Mouse (Mus musculus): Measurements from ENCODE around the gene Spop. TPM values are rescaled to one million over a fixed set of nuclear protein-coding genes. Genes with fewer than 3 reads are reported as not detected.
"Not testable (repeated sequence)": the region's sequence is repeated elsewhere in the genome, so short reads cannot be mapped to it uniquely, and the experiment has no call there.

Spop gene
- polyA plus RNA-seq, 1 experiment from 2014 or later = 54.1 TPM

DNA sequence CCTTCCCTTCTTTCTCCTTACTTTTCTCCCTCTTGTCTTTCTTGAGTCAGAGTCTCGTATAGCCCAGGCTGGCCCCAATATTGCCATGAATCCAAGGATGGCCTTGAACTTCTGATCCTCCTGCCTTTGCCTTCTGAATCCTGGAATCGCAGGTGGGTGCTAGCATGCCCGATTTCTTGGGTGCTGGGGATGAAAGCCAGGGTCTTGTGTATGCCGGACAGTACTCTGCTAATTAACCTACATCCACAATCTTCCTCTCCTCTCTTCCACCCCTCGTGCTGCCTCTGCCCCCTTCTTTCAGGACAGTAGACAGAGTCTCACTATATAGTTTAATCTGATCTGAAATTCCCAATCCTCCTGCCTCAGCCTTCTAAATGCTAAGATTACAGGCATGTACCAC lies 12.3 kb upstream of the Spop start:
- ATAC-seq = no peak
- WGBS = 88% methylated on average over 5 of the region's 5 CpGs
- no peak for TF ChIP-seq CTCF (IDR thresholded peaks at IDR 0.05; ENCODE audit: low read depth)

DNA sequence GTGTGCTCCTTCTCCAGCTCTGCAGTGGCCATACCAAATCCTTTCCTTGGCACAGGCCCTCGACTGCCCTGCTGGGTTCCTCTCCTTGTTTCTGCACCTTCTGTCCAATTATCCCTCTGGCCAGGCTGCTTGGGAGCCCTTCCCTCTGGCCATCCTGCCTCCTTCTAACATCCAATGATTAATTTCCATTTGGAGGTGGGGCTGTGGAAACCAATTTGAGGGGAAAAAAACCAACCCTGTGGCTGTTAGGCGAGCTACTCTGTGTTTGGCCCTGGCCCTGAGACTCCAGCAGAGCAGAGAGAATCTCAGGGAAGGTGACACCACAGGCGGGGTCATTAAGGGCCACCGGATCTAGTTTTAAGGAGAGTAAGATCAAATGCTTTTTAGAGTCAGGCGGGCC lies 11.7 kb upstream of the Spop start:
- Histone ChIP-seq H3K27ac (ENCODE audit: low read depth, low read length) (no peak overlapping the region; the same call in 1 of the 2 replicates), H3K27me3 (replicated peaks; ENCODE audit: control insufficient read depth, insufficient read depth, low read length) (no peaks in the 10 kb centered on the region)
- 34% methylated on average over 5 of the region's 5 CpGs for WGBS

More for the DNA sequence above, 12.3 kb upstream of the Spop start:
- H3K27ac ChIP-seq (ENCODE audit: low read depth, low read length) = no peak overlapping the region
- no peaks in the 10 kb centered on the region; the same call in 1 of the 2 replicates for H3K4me1 ChIP-seq (replicated peaks; ENCODE audit: control insufficient read depth, insufficient read depth, low read length)
- H3K36me3 ChIP-seq (ENCODE audit: control insufficient read depth, insufficient read depth) = no peaks in the 10 kb centered on the region
- H3K9me3 ChIP-seq (ENCODE audit: control insufficient read depth) = no peaks in the 10 kb centered on the region
- no peak overlapping the region for H3K4me3 ChIP-seq (ENCODE audit: low read depth, low read length)
- H3K4me2 ChIP-seq (replicated peaks; ENCODE audit: low read depth) = no peak overlapping the region
- no peak overlapping the region for H3K9ac ChIP-seq (ENCODE audit: low read depth, low read length)
- H3K27me3 ChIP-seq (replicated peaks; ENCODE audit: control insufficient read depth, insufficient read depth, low read length) = no peaks in the 10 kb centered on the region

DNA sequence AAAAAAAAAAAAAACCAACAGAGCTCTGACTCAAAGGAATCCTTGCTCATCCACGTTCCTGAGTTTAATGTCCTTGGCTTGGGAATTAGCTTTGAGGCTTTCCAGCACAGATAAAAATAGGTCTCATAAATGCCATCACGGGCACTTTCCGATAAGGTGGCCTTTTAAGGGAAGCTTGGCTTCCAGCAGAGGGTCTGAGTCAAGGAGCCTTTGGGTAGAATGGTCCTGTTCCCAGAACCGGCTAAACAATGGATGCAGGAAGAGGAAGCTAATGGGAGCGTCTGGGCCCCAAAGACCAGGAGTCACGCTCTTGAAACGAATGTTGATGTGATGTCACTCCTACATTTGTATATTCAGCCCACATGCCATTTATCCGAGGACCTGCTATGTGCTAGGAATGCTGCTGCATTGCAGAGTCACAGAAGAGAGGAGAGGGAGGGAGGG lies 11.2 kb upstream of the Spop start:
- no peak overlapping the region for H3K4me3 ChIP-seq (ENCODE audit: low read depth, low read length)
- no peak for TF ChIP-seq CTCF (IDR thresholded peaks at IDR 0.05; ENCODE audit: low read depth)
- H3K36me3 ChIP-seq (ENCODE audit: control insufficient read depth, insufficient read depth) = no peaks in the 10 kb centered on the region
- no peaks in the 10 kb centered on the region; the same call in 1 of the 2 replicates for H3K4me1 ChIP-seq (replicated peaks; ENCODE audit: control insufficient read depth, insufficient read depth, low read length)
- no peaks in the 10 kb centered on the region for H3K27me3 ChIP-seq (replicated peaks; ENCODE audit: control insufficient read depth, insufficient read depth, low read length)
- H3K27ac ChIP-seq (ENCODE audit: low read depth, low read length) = no peak overlapping the region
- H3K4me2 ChIP-seq (replicated peaks; ENCODE audit: low read depth) = no peak overlapping the region
- no peaks in the 10 kb centered on the region for H3K9me3 ChIP-seq (ENCODE audit: control insufficient read depth)
- 37% methylated on average over 8 of the region's 8 CpGs for WGBS
- H3K9ac ChIP-seq (ENCODE audit: low read depth, low read length) = no peak overlapping the region
- ATAC-seq = no peak

More for the DNA sequence above, 11.7 kb upstream of the Spop start:
- Histone ChIP-seq H3K4me1 (replicated peaks; ENCODE audit: control insufficient read depth, insufficient read depth, low read length) (no peaks in the 10 kb centered on the region; the same call in 1 of the 2 replicates), H3K9ac (ENCODE audit: low read depth, low read length) (no peak overlapping the region), H3K36me3 (ENCODE audit: control insufficient read depth, insufficient read depth) (no peaks in the 10 kb centered on the region), H3K9me3 (ENCODE audit: control insufficient read depth) (no peaks in the 10 kb centered on the region), H3K4me2 (replicated peaks; ENCODE audit: low read depth) (no peak overlapping the region), H3K4me3 (ENCODE audit: low read depth, low read length) (no peak overlapping the region)
- no peak for TF ChIP-seq CTCF (IDR thresholded peaks at IDR 0.05; ENCODE audit: low read depth)
- no peak for ATAC-seq

DNA sequence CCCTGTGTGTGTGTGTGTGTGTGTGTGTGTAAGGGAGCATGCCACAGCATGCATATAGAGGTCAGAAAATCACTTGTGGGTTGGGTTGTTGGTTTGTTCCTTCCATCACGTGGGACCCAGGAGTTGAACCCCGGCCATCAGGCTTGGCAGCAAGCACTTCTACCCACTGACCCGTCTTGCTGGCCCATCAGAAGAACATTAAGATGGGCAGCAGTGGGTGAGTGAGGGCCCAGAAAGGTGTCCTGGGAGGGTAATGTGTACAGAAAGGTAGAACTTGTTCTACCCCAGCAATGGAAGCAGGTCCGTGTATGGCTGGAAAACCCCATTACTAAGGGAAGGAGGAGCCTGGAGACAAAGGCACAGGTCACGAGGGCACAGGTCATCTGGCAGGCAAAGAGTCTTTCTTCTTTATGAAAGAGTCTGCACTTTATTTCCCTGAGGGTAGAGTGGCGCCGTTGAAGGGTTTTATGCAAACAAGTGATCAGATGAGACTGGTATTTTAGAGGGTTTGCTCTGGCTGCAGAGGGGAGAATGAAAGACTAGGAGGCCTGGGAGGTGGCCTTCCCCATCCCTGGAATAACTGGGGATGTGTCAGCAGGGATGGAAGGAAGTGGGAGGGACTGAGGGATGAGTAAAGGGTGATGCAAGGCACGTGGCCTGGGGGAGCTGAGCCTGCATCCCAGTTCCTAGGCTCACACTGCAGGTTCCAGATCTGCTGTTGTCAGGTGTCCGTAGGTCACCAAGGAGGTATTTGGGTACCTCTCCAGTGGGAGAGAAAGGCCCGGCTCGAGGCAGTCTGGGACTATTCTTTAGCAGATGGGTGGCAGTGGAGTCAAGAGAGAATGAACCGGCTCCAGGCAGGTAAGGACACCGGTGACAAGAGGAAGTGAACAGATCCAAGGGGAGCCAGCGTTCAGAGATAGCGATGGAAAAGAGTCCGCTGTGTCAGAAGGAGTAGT lies 10.2 kb upstream of the Spop start:
- Histone ChIP-seq H3K36me3 (ENCODE audit: control insufficient read depth, insufficient read depth) (no peaks in the 10 kb centered on the region), H3K9ac (ENCODE audit: low read depth, low read length) (no peak overlapping the region), H3K27ac (ENCODE audit: low read depth, low read length) (no peak overlapping the region), H3K4me3 (ENCODE audit: low read depth, low read length) (no peak overlapping the region), H3K27me3 (replicated peaks; ENCODE audit: control insufficient read depth, insufficient read depth, low read length) (no peaks in the 10 kb centered on the region), H3K4me2 (replicated peaks; ENCODE audit: low read depth) (no peak overlapping the region), H3K9me3 (ENCODE audit: control insufficient read depth) (no peaks in the 10 kb centered on the region), H3K4me1 (replicated peaks; ENCODE audit: control insufficient read depth, insufficient read depth, low read length) (no peaks in the 10 kb centered on the region; the same call in 1 of the 2 replicates)
- 75% methylated on average over 16 of the region's 16 CpGs for WGBS
- ATAC-seq = no peak
- TF ChIP-seq CTCF (IDR thresholded peaks at IDR 0.05; ENCODE audit: low read depth) = no peak

DNA sequence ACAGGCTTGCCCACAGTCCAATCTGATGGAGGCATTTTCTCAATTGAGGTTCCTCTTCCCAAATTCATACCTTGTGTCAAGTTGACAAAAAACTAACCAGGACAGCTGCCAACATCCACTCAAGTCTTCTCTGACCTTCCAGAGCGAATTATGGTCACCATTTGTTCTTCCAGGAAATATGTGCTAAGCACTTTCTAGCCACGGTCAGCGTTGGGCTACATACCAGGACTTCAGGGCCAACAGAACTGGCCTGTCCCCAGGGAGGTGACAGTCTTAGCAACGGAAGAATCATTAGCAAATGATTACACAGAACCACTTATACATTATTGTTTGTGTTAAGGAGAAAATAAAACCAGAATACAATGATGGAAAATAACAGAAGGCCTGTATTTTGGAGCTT lies 8.1 kb upstream of the Spop start:
- WGBS = 61% methylated on average over 4 of the region's 4 CpGs
- Histone ChIP-seq H3K9ac (ENCODE audit: low read depth, low read length) (no peak overlapping the region), H3K4me1 (replicated peaks; ENCODE audit: control insufficient read depth, insufficient read depth, low read length) (no peaks in the 10 kb centered on the region; the same call in 1 of the 2 replicates), H3K4me2 (replicated peaks; ENCODE audit: low read depth) (no peak overlapping the region), H3K27ac (ENCODE audit: low read depth, low read length) (no peak overlapping the region), H3K4me3 (ENCODE audit: low read depth, low read length) (no peak overlapping the region), H3K36me3 (ENCODE audit: control insufficient read depth, insufficient read depth) (no peaks in the 10 kb centered on the region), H3K27me3 (replicated peaks; ENCODE audit: control insufficient read depth, insufficient read depth, low read length) (no peaks in the 10 kb centered on the region; the same call in 1 of the 2 replicates), H3K9me3 (ENCODE audit: control insufficient read depth) (no peaks in the 10 kb centered on the region)
- no peak for ATAC-seq
- no peak for TF ChIP-seq CTCF (IDR thresholded peaks at IDR 0.05; ENCODE audit: low read depth)

DNA sequence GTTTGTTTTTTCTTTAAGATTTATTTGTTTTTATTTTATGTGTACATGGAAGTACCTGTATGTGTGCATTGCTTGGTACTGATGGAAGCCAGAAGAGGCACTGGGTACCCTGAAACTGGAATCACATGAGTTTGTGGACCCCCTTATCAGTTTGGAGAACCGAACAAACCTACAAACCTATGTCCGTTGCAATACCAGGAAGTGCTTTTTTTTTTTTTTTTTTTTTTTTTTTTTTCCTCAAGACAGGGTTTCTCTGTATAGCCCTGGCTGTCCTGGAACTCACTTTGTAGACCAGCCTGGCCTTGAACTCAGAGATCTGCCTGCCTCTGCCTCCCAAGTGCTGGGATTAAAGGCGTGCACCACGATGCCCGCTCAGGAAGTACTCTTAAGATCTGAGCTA lies 7.5 kb upstream of the Spop start:
- not testable (repeated sequence) for H3K4me2 ChIP-seq (replicated peaks; ENCODE audit: low read depth); H3K9ac ChIP-seq (ENCODE audit: low read depth, low read length); ATAC-seq; H3K4me1 ChIP-seq (replicated peaks; ENCODE audit: control insufficient read depth, insufficient read depth, low read length); H3K27ac ChIP-seq (ENCODE audit: low read depth, low read length); H3K27me3 ChIP-seq (replicated peaks; ENCODE audit: control insufficient read depth, insufficient read depth, low read length); H3K36me3 ChIP-seq (ENCODE audit: control insufficient read depth, insufficient read depth); H3K4me3 ChIP-seq (ENCODE audit: low read depth, low read length); H3K9me3 ChIP-seq (ENCODE audit: control insufficient read depth)
- WGBS = 80% methylated on average over 5 of the region's 5 CpGs
